Mouse (Mus musculus): ENCODE measurements around the gene Plb1. TPM values are rescaled to one million over a fixed set of nuclear protein-coding genes. Genes with fewer than 3 reads are reported as not detected.

Plb1 gene
- polyA plus RNA-seq, 1 experiment from 2014 or later, result 0.15 TPM

DNA sequence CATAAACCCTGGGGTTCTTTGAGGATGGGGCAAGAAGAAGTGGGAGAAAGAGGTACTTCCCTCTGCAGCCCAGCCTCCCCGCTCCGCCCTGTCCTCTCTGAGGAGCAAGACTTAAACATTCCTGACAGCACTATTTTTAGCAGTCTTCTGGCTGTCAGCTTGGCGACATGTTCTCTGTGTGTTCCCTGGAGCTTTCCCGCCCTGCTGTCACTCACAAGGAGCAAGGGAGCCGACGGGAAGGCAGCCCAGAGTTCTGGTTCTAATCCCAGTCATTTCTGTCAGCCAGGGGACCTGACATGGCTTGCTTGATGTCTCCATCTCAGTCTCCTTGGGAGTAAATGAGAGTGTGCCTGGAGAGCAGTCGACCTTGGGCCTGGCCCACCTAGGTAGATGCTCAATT, 40.0 kb downstream of the Plb1 start:
- H3K9ac ChIP-seq (ENCODE audit: low read length), result no peak overlapping the region
- H3K4me3 ChIP-seq (ENCODE audit: low read depth, low read length), result no peak overlapping the region
- H3K27ac ChIP-seq (ENCODE audit: low read depth, low read length), result no peak overlapping the region
- no peaks in the 10 kb centered on the region for H3K36me3 ChIP-seq (ENCODE audit: control insufficient read depth, insufficient read depth, low read length)
- H3K27me3 ChIP-seq (ENCODE audit: control insufficient read depth, insufficient read depth, low read length), result no peaks in the 10 kb centered on the region
- no peak overlapping the region for H3K4me2 ChIP-seq (ENCODE audit: low read depth)
- H3K9me3 ChIP-seq (ENCODE audit: control insufficient read depth, low read length), result no peaks in the 10 kb centered on the region
- ATAC-seq (ENCODE audit: insufficient read depth, low FRiP score, low TSS enrichment), result no peak
- 70% methylated on average over 7 of the region's 7 CpGs for WGBS
- H3K4me1 ChIP-seq (ENCODE audit: control insufficient read depth, insufficient read depth, low read length), result no peaks in the 10 kb centered on the region
- DNase-seq (ENCODE audit: low spot score), result no peak

DNA sequence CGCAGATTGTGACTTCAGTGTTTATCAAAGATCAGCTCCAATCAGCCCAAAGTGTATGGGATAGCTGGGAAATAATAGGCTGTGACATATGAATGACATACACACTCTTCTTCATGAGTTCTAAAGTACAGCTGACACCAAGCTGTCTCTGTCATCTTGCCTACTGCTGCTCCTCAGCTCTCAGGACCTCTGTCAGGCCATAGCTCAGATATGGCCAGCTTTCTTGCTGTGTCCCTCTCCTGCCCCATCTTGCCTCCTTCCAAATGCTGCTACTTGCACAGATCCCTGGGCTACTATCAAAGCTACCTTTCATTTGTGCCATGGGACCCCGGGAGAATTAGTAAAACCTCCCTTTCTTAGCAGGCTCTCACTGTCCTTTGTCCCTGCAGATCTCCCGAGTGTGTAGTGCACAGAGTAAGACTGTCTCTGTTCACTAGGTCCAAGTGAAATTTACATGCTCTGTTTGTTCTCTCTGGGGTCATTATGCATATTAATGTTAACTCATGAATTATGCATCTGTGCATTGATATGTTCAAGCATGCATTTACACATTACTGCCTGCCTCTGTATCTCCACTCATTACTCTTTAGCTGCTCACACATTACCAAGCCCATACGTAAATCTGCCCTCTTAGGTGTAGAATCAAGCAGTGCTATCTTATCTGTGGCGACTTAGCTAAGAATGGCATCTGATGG, 45.6 kb downstream of the Plb1 start:
- Histone ChIP-seq H3K9ac (ENCODE audit: low read length) (no peak overlapping the region), H3K27me3 (ENCODE audit: control insufficient read depth, insufficient read depth, low read length) (no peaks in the 10 kb centered on the region), H3K36me3 (ENCODE audit: control insufficient read depth, insufficient read depth, low read length) (no peaks in the 10 kb centered on the region), H3K4me2 (ENCODE audit: low read depth) (no peak overlapping the region), H3K9me3 (ENCODE audit: control insufficient read depth, low read length) (no peaks in the 10 kb centered on the region), H3K4me1 (ENCODE audit: control insufficient read depth, insufficient read depth, low read length) (no peaks in the 10 kb centered on the region), H3K4me3 (ENCODE audit: low read depth, low read length) (no peak overlapping the region), H3K27ac (ENCODE audit: low read depth, low read length) (peak overlapping the region; percentile 66)
- ATAC-seq (ENCODE audit: insufficient read depth, low FRiP score, low TSS enrichment) (peak; percentile 88), DNase-seq (ENCODE audit: low spot score) (peak; percentile 48)
- 58% methylated on average over 5 of the region's 5 CpGs for WGBS

DNA sequence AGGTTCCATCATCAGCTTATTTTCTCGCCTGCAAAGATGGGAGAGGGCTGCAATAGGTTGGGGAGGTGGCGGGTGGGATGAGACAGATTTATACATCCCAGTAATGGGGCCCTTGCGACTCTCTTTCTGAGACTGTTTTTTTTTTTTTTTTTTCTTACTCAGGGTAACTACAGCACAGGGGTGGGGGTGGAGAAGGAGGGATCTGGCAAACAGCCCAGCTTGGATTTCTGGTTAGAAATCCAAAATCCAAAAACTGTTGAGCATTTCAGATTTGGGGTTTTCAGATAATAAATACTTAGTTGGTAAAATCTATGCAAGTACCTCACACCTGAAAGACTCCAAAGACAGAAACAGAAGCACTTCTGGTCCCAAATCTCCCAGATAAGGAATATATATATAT, 47.6 kb downstream of the Plb1 start:
- Histone ChIP-seq H3K9ac (ENCODE audit: low read length) (no peak overlapping the region), H3K27me3 (ENCODE audit: control insufficient read depth, insufficient read depth, low read length) (no peaks in the 10 kb centered on the region), H3K27ac (ENCODE audit: low read depth, low read length) (no peak overlapping the region), H3K4me1 (ENCODE audit: control insufficient read depth, insufficient read depth, low read length) (no peaks in the 10 kb centered on the region), H3K9me3 (ENCODE audit: control insufficient read depth, low read length) (no peaks in the 10 kb centered on the region), H3K36me3 (ENCODE audit: control insufficient read depth, insufficient read depth, low read length) (no peaks in the 10 kb centered on the region), H3K4me2 (ENCODE audit: low read depth) (no peak overlapping the region), H3K4me3 (ENCODE audit: low read depth, low read length) (no peak overlapping the region)
- DNase-seq (ENCODE audit: low spot score) (no peak), ATAC-seq (ENCODE audit: insufficient read depth, low FRiP score, low TSS enrichment) (no peak)
- WGBS, result 51% methylated on average over 3 of the region's 3 CpGs

DNA sequence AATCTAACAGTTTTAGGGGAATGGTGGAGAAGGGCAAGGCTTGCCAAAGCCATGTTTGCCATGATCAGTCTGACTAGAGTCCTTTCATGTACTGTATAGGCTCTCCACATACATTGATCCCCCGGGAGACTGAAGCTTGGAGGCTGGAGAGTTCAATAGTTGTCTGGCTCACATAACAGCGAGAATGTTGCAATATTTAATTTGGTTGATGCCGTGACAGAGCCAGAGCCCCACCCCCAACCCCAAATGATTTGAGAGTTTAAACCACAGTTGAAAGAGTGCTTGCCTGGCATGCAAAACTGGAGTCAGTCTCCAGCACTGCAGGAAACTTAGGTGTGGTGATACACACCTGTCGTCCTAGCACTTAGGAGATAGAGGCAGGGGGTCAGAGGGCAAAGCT, 49.8 kb downstream of the Plb1 start:
- Histone ChIP-seq H3K4me1 (ENCODE audit: control insufficient read depth, insufficient read depth, low read length) (no peaks in the 10 kb centered on the region), H3K4me3 (ENCODE audit: low read depth, low read length) (no peak overlapping the region)
- no peak for DNase-seq (ENCODE audit: low spot score)

DNA sequence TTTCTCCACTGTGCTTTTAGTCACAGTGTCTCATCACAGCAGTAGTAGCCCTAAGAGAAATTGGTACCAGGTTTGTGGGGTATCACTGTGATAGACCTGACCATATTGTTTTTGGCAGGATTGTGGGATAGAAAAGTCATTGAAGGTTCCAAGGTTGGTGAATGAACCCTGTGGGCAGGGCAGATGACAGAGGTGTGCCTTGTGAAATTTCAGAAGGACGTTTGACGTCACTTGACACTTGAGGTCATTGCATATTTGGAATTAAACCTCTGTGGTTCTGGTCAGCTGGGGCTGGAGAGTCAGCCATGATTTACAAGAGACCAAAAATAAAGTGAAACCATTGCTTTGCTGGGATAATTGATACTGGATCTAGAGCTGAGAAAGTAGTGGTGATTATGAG, 50.9 kb downstream of the Plb1 start:
- H3K9ac ChIP-seq (ENCODE audit: low read length), result no peak overlapping the region
- H3K4me3 ChIP-seq (ENCODE audit: low read depth, low read length), result no peak overlapping the region
- H3K27ac ChIP-seq (ENCODE audit: low read depth, low read length), result no peak overlapping the region
- DNase-seq (ENCODE audit: low spot score) (no peak), ATAC-seq (ENCODE audit: insufficient read depth, low FRiP score, low TSS enrichment) (no peak)
- H3K36me3 ChIP-seq (ENCODE audit: control insufficient read depth, insufficient read depth, low read length), result no peaks in the 10 kb centered on the region
- WGBS, result 89% methylated on average over 2 of the region's 2 CpGs
- H3K27me3 ChIP-seq (ENCODE audit: control insufficient read depth, insufficient read depth, low read length), result no peaks in the 10 kb centered on the region
- no peaks in the 10 kb centered on the region for H3K9me3 ChIP-seq (ENCODE audit: control insufficient read depth, low read length)
- H3K4me1 ChIP-seq (ENCODE audit: control insufficient read depth, insufficient read depth, low read length), result no peaks in the 10 kb centered on the region
- H3K4me2 ChIP-seq (ENCODE audit: low read depth), result no peak overlapping the region

More for the DNA sequence above, 49.8 kb downstream of the Plb1 start:
- Histone ChIP-seq H3K36me3 (ENCODE audit: control insufficient read depth, insufficient read depth, low read length) (no peaks in the 10 kb centered on the region), H3K27me3 (ENCODE audit: control insufficient read depth, insufficient read depth, low read length) (no peaks in the 10 kb centered on the region), H3K9me3 (ENCODE audit: control insufficient read depth, low read length) (no peaks in the 10 kb centered on the region), H3K27ac (ENCODE audit: low read depth, low read length) (no peak overlapping the region), H3K9ac (ENCODE audit: low read length) (no peak overlapping the region), H3K4me2 (ENCODE audit: low read depth) (no peak overlapping the region)
- no peak for ATAC-seq (ENCODE audit: insufficient read depth, low FRiP score, low TSS enrichment)
- WGBS, result 73% methylated on average over 4 of the region's 4 CpGs

DNA sequence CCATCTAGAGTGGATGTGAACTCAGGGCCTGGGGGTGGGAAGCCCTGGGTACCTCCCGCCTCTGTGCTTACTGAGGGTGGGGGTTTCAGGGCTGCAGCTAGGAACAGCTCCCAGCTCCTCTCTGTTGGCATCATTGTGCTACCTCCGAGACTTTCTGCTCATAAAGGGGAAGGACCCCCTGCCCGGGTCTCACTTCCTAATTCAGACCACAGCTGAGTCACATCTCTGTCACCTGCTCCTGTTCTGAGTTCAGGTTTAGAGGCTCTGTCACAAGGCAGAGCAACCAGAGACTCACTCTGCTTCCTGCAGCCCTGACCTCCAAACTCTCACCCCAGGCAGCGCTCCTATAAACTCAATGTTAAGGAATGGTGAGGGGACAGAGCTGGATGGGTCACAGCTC, 53.8 kb downstream of the Plb1 start:
- Histone ChIP-seq H3K9ac (ENCODE audit: low read length) (no peak overlapping the region), H3K27me3 (ENCODE audit: control insufficient read depth, insufficient read depth, low read length) (no peaks in the 10 kb centered on the region), H3K4me3 (ENCODE audit: low read depth, low read length) (no peak overlapping the region), H3K4me2 (ENCODE audit: low read depth) (no peak overlapping the region), H3K4me1 (ENCODE audit: control insufficient read depth, insufficient read depth, low read length) (no peaks in the 10 kb centered on the region), H3K9me3 (ENCODE audit: control insufficient read depth, low read length) (no peaks in the 10 kb centered on the region), H3K36me3 (ENCODE audit: control insufficient read depth, insufficient read depth, low read length) (no peaks in the 10 kb centered on the region), H3K27ac (ENCODE audit: low read depth, low read length) (no peak overlapping the region)
- DNase-seq (ENCODE audit: low spot score), result no peak
- 65% methylated on average over 4 of the region's 4 CpGs for WGBS
- no peak for ATAC-seq (ENCODE audit: insufficient read depth, low FRiP score, low TSS enrichment)

DNA sequence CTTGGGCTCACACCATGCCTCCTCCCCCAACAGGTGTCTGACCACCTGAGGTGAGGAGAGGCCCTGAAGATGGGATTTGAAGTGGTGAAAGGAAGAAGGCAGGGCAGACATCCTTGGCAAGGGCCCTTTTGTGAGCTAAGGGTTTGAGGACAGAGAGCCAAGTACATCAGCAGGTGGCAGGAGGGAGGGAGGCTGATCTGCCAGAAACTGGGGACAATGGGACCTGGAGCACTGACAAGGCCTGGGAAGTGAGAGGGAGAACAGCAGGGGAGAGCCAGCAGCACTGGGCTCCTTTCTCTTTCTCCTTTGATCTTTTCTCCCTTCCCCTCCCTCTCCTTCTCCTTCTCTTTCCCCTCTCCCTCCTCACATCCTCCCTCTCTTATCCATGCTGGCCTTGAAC, 55.5 kb downstream of the Plb1 start:
- no peak for DNase-seq (ENCODE audit: low spot score)
- Histone ChIP-seq H3K9ac (ENCODE audit: low read length) (no peak overlapping the region), H3K27me3 (ENCODE audit: control insufficient read depth, insufficient read depth, low read length) (no peaks in the 10 kb centered on the region), H3K27ac (ENCODE audit: low read depth, low read length) (no peak overlapping the region), H3K4me3 (ENCODE audit: low read depth, low read length) (no peak overlapping the region), H3K4me1 (ENCODE audit: control insufficient read depth, insufficient read depth, low read length) (no peaks in the 10 kb centered on the region), H3K36me3 (ENCODE audit: control insufficient read depth, insufficient read depth, low read length) (no peaks in the 10 kb centered on the region), H3K9me3 (ENCODE audit: control insufficient read depth, low read length) (no peaks in the 10 kb centered on the region), H3K4me2 (ENCODE audit: low read depth) (no peak overlapping the region)
- no peak for ATAC-seq (ENCODE audit: insufficient read depth, low FRiP score, low TSS enrichment)

DNA sequence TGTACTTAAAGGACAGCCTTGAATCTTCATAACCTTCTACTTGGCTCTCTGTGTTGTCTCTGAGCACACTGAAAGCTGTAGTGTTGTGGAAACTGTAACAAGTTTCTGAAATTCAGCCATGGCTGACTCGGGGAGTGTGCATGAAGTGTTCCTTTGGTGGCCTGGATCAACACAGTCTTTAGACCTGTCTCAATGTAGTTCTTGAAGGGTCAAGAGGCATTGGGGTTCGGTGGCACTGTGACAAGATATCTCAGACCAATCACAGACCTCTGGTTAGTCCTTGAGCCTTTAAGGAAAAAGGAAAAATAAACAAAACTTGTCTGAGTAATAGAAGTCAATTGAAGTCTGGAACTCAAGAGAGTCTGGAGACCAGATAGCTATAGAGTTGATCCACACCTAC, 58.8 kb downstream of the Plb1 start:
- no peaks in the 10 kb centered on the region for H3K36me3 ChIP-seq (ENCODE audit: control insufficient read depth, insufficient read depth, low read length)
- H3K9ac ChIP-seq (ENCODE audit: low read length), result no peak overlapping the region
- H3K4me3 ChIP-seq (ENCODE audit: low read depth, low read length), result no peak overlapping the region
- H3K27ac ChIP-seq (ENCODE audit: low read depth, low read length), result no peak overlapping the region
- H3K4me2 ChIP-seq (ENCODE audit: low read depth), result no peak overlapping the region
- ATAC-seq (ENCODE audit: insufficient read depth, low FRiP score, low TSS enrichment) (no peak), DNase-seq (ENCODE audit: low spot score) (no peak)
- H3K4me1 ChIP-seq (ENCODE audit: control insufficient read depth, insufficient read depth, low read length), result no peaks in the 10 kb centered on the region
- WGBS, result 78% methylated on average over 2 of the region's 2 CpGs
- no peaks in the 10 kb centered on the region for H3K27me3 ChIP-seq (ENCODE audit: control insufficient read depth, insufficient read depth, low read length)
- no peaks in the 10 kb centered on the region for H3K9me3 ChIP-seq (ENCODE audit: control insufficient read depth, low read length)

DNA sequence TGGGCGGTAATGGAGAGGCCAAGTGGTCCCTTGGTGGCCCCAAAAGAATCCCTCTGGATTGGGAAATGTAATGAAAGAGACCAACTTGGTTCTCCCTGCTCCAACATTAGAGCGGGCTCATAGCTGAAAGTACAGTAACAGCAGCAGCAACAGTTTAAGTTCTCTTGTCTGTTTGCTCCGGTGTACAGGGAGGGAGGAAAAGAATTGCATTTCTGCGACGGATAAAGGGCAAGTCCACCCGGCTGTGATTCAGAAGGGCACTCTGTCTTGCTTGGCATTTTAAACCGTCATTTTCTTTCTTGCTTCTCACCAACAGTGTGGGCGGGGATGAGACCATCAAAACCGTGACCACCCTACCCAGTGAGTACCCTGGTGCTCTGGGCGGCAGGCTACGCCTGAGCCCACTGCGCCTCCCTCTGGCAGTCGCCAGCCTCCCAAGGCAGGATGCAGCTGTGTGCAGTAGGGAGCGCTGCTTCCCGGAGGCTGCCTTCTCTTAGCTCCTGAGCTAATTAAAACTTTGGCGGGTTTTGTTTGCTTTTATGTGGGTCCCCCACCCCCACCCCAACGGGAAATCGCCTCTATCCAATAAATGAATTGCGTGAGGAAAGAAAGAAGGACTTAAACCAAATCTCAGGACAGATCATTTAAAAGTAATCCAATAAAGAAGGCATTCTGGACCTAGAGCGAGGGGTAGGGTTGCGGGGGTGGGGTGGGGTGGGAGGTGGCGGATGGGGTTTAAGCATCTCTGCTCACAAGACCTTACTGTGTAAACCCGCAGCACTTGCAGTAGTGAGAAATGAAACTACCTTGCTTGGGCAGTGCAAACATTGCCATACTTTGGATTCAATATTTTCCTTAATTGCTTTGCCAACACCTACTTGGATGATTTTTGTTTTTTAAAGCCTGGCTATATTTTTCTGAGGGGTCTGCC, 70.7 kb downstream of the Plb1 start:
- no peak overlapping the region for H3K27ac ChIP-seq (ENCODE audit: low read depth, low read length)
- H3K27me3 ChIP-seq (ENCODE audit: control insufficient read depth, insufficient read depth, low read length), result no peaks in the 10 kb centered on the region
- no peaks in the 10 kb centered on the region for H3K9me3 ChIP-seq (ENCODE audit: control insufficient read depth, low read length)
- peak overlapping the region; percentile 31 for H3K4me2 ChIP-seq (ENCODE audit: low read depth)
- no peak overlapping the region for H3K4me3 ChIP-seq (ENCODE audit: low read depth, low read length)
- H3K9ac ChIP-seq (ENCODE audit: low read length), result no peak overlapping the region
- DNase-seq (ENCODE audit: low spot score) (peak; percentile 78), ATAC-seq (ENCODE audit: insufficient read depth, low FRiP score, low TSS enrichment) (peak; percentile 85; the same call in 1 of the 2 replicates)
- no peaks in the 10 kb centered on the region for H3K4me1 ChIP-seq (ENCODE audit: control insufficient read depth, insufficient read depth, low read length)
- no peaks in the 10 kb centered on the region for H3K36me3 ChIP-seq (ENCODE audit: control insufficient read depth, insufficient read depth, low read length)
- 9% methylated on average over 23 of the region's 23 CpGs for WGBS
